21 mouse cellular contexts compared by ENCODE assay signal in genomic region chr6:52318271-52318670, GRCm38 (mm10). TPM values are rescaled to one million over a fixed set of nuclear protein-coding genes. Genes with fewer than 3 reads are reported as not detected.
"Had no signal": no experiment of that assay in that cellular context is flagged by ENCODE, and none has a peak within 500 bp of the region (broad histone marks: within the 10 kb centered on the region; RNA-seq: fewer than 3 reads in every experiment).

No protein-coding gene starts in this region.

- H3K36me3 ChIP-seq: liver, embryonic 13.5 days; liver, embryonic 15.5 days; lung, embryonic 15.5 days; midbrain, embryonic 12.5 days; neural tube, embryonic 13.5 days; stomach, embryonic 15.5 days had no signal

- H3K9ac ChIP-seq: liver, embryonic 13.5 days; liver, embryonic 15.5 days; liver, postnatal 0 days; lung, embryonic 15.5 days; midbrain, embryonic 12.5 days; neural tube, embryonic 13.5 days; stomach, embryonic 15.5 days had no signal

- ATAC-seq: liver, postnatal 0 days; lung, postnatal 0 days; midbrain, embryonic 16.5 days had no signal

- DNase-seq: liver, embryonic 13.5 days; liver, postnatal 0 days; lung, adult 2 months; lung, postnatal 14 days; lung, postnatal 36 days; right cerebral cortex, postnatal 14 days; thymus, adult 2 months; thymus, postnatal 25 days; thymus, postnatal 4 days had no signal

- H3K9me3 ChIP-seq: liver, embryonic 13.5 days; liver, embryonic 15.5 days; lung, embryonic 15.5 days; megakaryocyte, embryonic 14.5 days; midbrain, embryonic 12.5 days; neural tube, embryonic 13.5 days; stomach, embryonic 15.5 days had no signal

- H3K27ac ChIP-seq: liver, embryonic 13.5 days; liver, embryonic 15.5 days; lung, embryonic 15.5 days; macrophage; midbrain, embryonic 12.5 days; neural tube, embryonic 13.5 days; stomach, embryonic 15.5 days; stomach, postnatal 0 days had no signal

- H3K4me3 ChIP-seq: liver, embryonic 13.5 days; liver, embryonic 15.5 days; lung, embryonic 15.5 days; megakaryocyte, embryonic 14.5 days; midbrain, embryonic 12.5 days; neural tube, embryonic 13.5 days; stomach, embryonic 15.5 days had no signal

- H3K4me2 ChIP-seq: liver, embryonic 13.5 days; liver, embryonic 15.5 days; lung, embryonic 15.5 days; midbrain, embryonic 12.5 days; neural tube, embryonic 13.5 days; stomach, embryonic 15.5 days had no signal

RNA-seq across cellular contexts. Expression of gene Evx1, which starts 5.0 kb away (rescaled TPM):
- polyA plus RNA-seq: liver, embryonic 13.5 days; liver, embryonic 15.5 days; liver, postnatal 0 days; lung, adult 2 months; lung, postnatal 0 days; macrophage; spleen, adult 2 months; stomach, embryonic 15.5 days; stomach, postnatal 0 days; thymus, adult 2 months had no signal

RNA-seq across cellular contexts. Expression of gene Hoxa13, which starts 57.6 kb away (rescaled TPM):
- polyA plus RNA-seq: liver, embryonic 13.5 days; liver, embryonic 15.5 days; liver, postnatal 0 days; lung, adult 2 months; lung, embryonic 15.5 days; lung, postnatal 0 days; macrophage; midbrain, embryonic 12.5 days; midbrain, embryonic 16.5 days; spleen, adult 2 months; stomach, embryonic 15.5 days; stomach, postnatal 0 days; testis, adult 2 months; thymus, adult 2 months had no signal
